Mouse (Mus musculus) embryonic facial prominence, embryonic 13.5 days (tissue): ENCODE results near the gene Prap1. TPM values are rescaled to one million over a fixed set of nuclear protein-coding genes. Genes with fewer than 3 reads are reported as not detected.

ENCODE experiments used
- ATAC-seq: fragments of 200-750 bp; cut with Nextera tagmentation; 2 replicates; pipeline ENCODE4 v1.8.0; 2017; ENCODE audit warnings: low read depth; ENCODE audit not compliant: insufficient number of reproducible peaks, insufficient read depth, low FRiP score, low TSS enrichment
- H3K27ac ChIP-seq: fragments of 300-500 bp; sonication (generic); 2 replicates; pipeline ENCODE4 v1.5.1; 2015; ENCODE audit warnings: moderate library complexity, mild to moderate bottlenecking, inconsistent platforms
- H3K27me3 ChIP-seq: fragments of 300-500 bp; sonication (generic); 2 replicates; pipeline ENCODE4 v1.6.1; 2015; ENCODE audit warnings: mild to moderate bottlenecking, inconsistent platforms
- H3K36me3 ChIP-seq: fragments of 300-500 bp; sonication (generic); 2 replicates; pipeline ENCODE4 v1.6.1; 2015; ENCODE audit warnings: mild to moderate bottlenecking, inconsistent platforms
- H3K4me1 ChIP-seq: fragments of 300-500 bp; sonication (generic); 2 replicates; pipeline ENCODE4 v1.6.1; 2015; ENCODE audit warnings: inconsistent platforms
- H3K4me2 ChIP-seq: fragments of 300-500 bp; sonication (generic); 2 replicates; pipeline ENCODE4 v1.6.1; 2015; ENCODE audit warnings: moderate library complexity, mild to moderate bottlenecking, inconsistent platforms
- H3K4me3 ChIP-seq: fragments of 300-500 bp; sonication (generic); 2 replicates; pipeline ENCODE4 v1.5.1; 2015; ENCODE audit warnings: mild to moderate bottlenecking, inconsistent platforms
- H3K9ac ChIP-seq: fragments of 300-500 bp; sonication (generic); 2 replicates; pipeline ENCODE4 v1.6.1; 2015; ENCODE audit warnings: mild to moderate bottlenecking, inconsistent platforms
- H3K9me3 ChIP-seq: fragments of 300-500 bp; sonication (generic); 2 replicates; pipeline ENCODE4 v1.6.1; 2016; ENCODE audit warnings: inconsistent platforms
- WGBS: fragments of 180-500 bp; shearing (Covaris S2); methylation state at CpG from one replicate; pipeline ENCODE4 v1.1.7; 2015; ENCODE audit warnings: mixed read lengths; 5-methylcytosine and 5-hydroxymethylcytosine counted together
- polyA plus RNA-seq: library from polyadenylated mRNA; unstranded; fragments of >200 nt; fragmentation: Nextera tagmentation; extraction: Ambion mirVana; gene quantifications from 2 replicates; pipeline ENCODE4 v1.2.1, GENCODE M21; 2015

The Prap1 gene
- 2.2 TPM in 1 of 2 replicates, not detected in the other for polyA plus RNA-seq

GRCm38 (mm10) chr7:140092924-140093528 lies at the start of gene Prap1:
Prap1 (plus strand) TSS chr7:140093395.
- H3K27ac ChIP-seq = no peak within 1 kb of the TSS
- no peaks in the 10 kb centered on the region for H3K27me3 ChIP-seq
- no peak within 1 kb of the TSS for H3K4me3 ChIP-seq
- WGBS = 65% methylated on average over 5 of the region's 5 CpGs
- no peak within 1 kb of the TSS for H3K9ac ChIP-seq
- peaks cover 7% of the 10 kb centered on the region; the same call in 1 of the 2 replicates for H3K4me1 ChIP-seq
- H3K9me3 ChIP-seq = no peaks in the 10 kb centered on the region
- H3K36me3 ChIP-seq = no peaks in the 10 kb centered on the region
- ATAC-seq = no peak
- no peak within 1 kb of the TSS for H3K4me2 ChIP-seq

GRCm38 (mm10) chr7:140045546-140045945 lies 47.6 kb upstream of the Prap1 start:
- Histone ChIP-seq H3K4me2 (no peak overlapping the region), H3K9me3 (no peaks in the 10 kb centered on the region), H3K27me3 (peaks cover 67% of the 10 kb centered on the region), H3K4me1 (peaks cover 23% of the 10 kb centered on the region), H3K36me3 (peaks cover 8% of the 10 kb centered on the region), H3K4me3 (no peak overlapping the region), H3K27ac (no peak overlapping the region), H3K9ac (no peak overlapping the region)
- ATAC-seq = no peak
- WGBS = 79% methylated on average over 4 of the region's 4 CpGs

- Histone ChIP-seq H3K4me1 (peaks cover 23% of the 10 kb centered on the region), H3K36me3 (no peaks in the 10 kb centered on the region), H3K27me3 (peaks cover 90% of the 10 kb centered on the region), H3K27ac (no peak overlapping the region), H3K4me3 (peak overlapping the region; percentile 43), H3K9ac (peak overlapping the region; percentile 59; the same call in 1 of the 2 replicates), H3K4me2 (peak overlapping the region; percentile 71), H3K9me3 (no peaks in the 10 kb centered on the region)
- under 1% methylated on average over 33 of the region's 33 CpGs for WGBS
- no peak for ATAC-seq
Observed at GRCm38 (mm10) chr7:140047811-140048311, 45.3 kb upstream of the Prap1 start.

GRCm38 (mm10) chr7:140048361-140049114 lies 44.7 kb upstream of the Prap1 start, which contains the start of gene Msx3:
Msx3 (minus strand) TSS chr7:140049089.
- H3K9me3 ChIP-seq = no peaks in the 10 kb centered on the region
- H3K4me2 ChIP-seq = peak within 1 kb of the TSS; percentile 71
- peak within 1 kb of the TSS; percentile 43 for H3K4me3 ChIP-seq
- H3K36me3 ChIP-seq = no peaks in the 10 kb centered on the region
- H3K4me1 ChIP-seq = peaks cover 23% of the 10 kb centered on the region
- peak; percentile 34; the same call in 1 of the 2 replicates for ATAC-seq
- peaks cover 97% of the 10 kb centered on the region for H3K27me3 ChIP-seq
- WGBS = under 1% methylated on average over 56 of the region's 56 CpGs
- no peak within 1 kb of the TSS for H3K27ac ChIP-seq
- peak within 1 kb of the TSS; percentile 59; the same call in 1 of the 2 replicates for H3K9ac ChIP-seq

GRCm38 (mm10) chr7:140049115-140049689 lies 44.0 kb upstream of the Prap1 start:
- no peak overlapping the region for H3K27ac ChIP-seq
- peak; percentile 68; the same call in 1 of the 2 replicates for ATAC-seq
- peak overlapping the region; percentile 71 for H3K4me2 ChIP-seq
- peak overlapping the region; percentile 40; the same call in 1 of the 2 replicates for H3K9ac ChIP-seq
- WGBS = under 1% methylated on average over 34 of the region's 34 CpGs
- H3K36me3 ChIP-seq = no peaks in the 10 kb centered on the region
- peaks cover 23% of the 10 kb centered on the region for H3K4me1 ChIP-seq
- H3K4me3 ChIP-seq = peak overlapping the region; percentile 43
- H3K27me3 ChIP-seq = peaks cover 97% of the 10 kb centered on the region
- no peaks in the 10 kb centered on the region for H3K9me3 ChIP-seq

GRCm38 (mm10) chr7:140054124-140054523 lies 39.1 kb upstream of the Prap1 start:
- 75% methylated on average over 4 of the region's 4 CpGs for WGBS
- Histone ChIP-seq H3K36me3 (no peaks in the 10 kb centered on the region), H3K9ac (no peak overlapping the region), H3K27ac (no peak overlapping the region), H3K9me3 (no peaks in the 10 kb centered on the region), H3K27me3 (peaks cover 86% of the 10 kb centered on the region), H3K4me3 (no peak overlapping the region), H3K4me2 (no peak overlapping the region), H3K4me1 (peaks cover 13% of the 10 kb centered on the region)
- no peak for ATAC-seq

- WGBS = 2% methylated on average over 53 of the region's 53 CpGs
- no peak overlapping the region for H3K27ac ChIP-seq
Observed at GRCm38 (mm10) chr7:140057413-140058407, 35.5 kb upstream of the Prap1 start.

GRCm38 (mm10) chr7:140058528-140058927 lies 34.7 kb upstream of the Prap1 start:
- Histone ChIP-seq H3K27me3 (peaks cover 83% of the 10 kb centered on the region), H3K27ac (no peak overlapping the region), H3K9ac (peak overlapping the region; percentile 73; the same call in 1 of the 2 replicates), H3K4me3 (peak overlapping the region; percentile 48), H3K4me2 (peak overlapping the region; percentile 86), H3K9me3 (no peaks in the 10 kb centered on the region), H3K4me1 (peaks cover 19% of the 10 kb centered on the region), H3K36me3 (no peaks in the 10 kb centered on the region)
- ATAC-seq = no peak
- WGBS = 21% methylated on average over 7 of the region's 7 CpGs

More at GRCm38 (mm10) chr7:140057413-140058407, 35.5 kb upstream of the Prap1 start:
- peaks cover 86% of the 10 kb centered on the region for H3K27me3 ChIP-seq
- no peaks in the 10 kb centered on the region for H3K9me3 ChIP-seq
- peak overlapping the region; percentile 73 for H3K9ac ChIP-seq
- no peaks in the 10 kb centered on the region for H3K36me3 ChIP-seq
- H3K4me2 ChIP-seq = peak overlapping the region; percentile 86
- peaks cover 19% of the 10 kb centered on the region for H3K4me1 ChIP-seq
- ATAC-seq = no peak
- H3K4me3 ChIP-seq = peak overlapping the region; percentile 48

- no peak for ATAC-seq
- H3K9me3 ChIP-seq = no peaks in the 10 kb centered on the region
- H3K4me1 ChIP-seq = peaks cover 19% of the 10 kb centered on the region
- no peak overlapping the region for H3K4me3 ChIP-seq
- WGBS = 30% methylated on average over 4 of the region's 4 CpGs
- peaks cover 88% of the 10 kb centered on the region for H3K27me3 ChIP-seq
- H3K9ac ChIP-seq = no peak overlapping the region
- no peaks in the 10 kb centered on the region for H3K36me3 ChIP-seq
- no peak overlapping the region for H3K4me2 ChIP-seq
- H3K27ac ChIP-seq = no peak overlapping the region
Observed at GRCm38 (mm10) chr7:140059601-140060000, 33.6 kb upstream of the Prap1 start.

GRCm38 (mm10) chr7:140060936-140061831 lies 32.0 kb upstream of the Prap1 start:
- H3K36me3 ChIP-seq = no peaks in the 10 kb centered on the region
- H3K4me1 ChIP-seq = peaks cover 19% of the 10 kb centered on the region
- H3K27me3 ChIP-seq = peaks cover 97% of the 10 kb centered on the region
- H3K4me3 ChIP-seq = peak overlapping the region; percentile 49
- H3K27ac ChIP-seq = no peak overlapping the region
- H3K4me2 ChIP-seq = peak overlapping the region; percentile 95
- H3K9ac ChIP-seq = peak overlapping the region; percentile 67
- H3K9me3 ChIP-seq = no peaks in the 10 kb centered on the region
- 1% methylated on average over 46 of the region's 47 CpGs for WGBS
- 0 out of 2 replicates have a peak, but pooled peaks have one; percentile 40 for ATAC-seq
